Mouse (Mus musculus): ENCODE results near the gene Cfap69.

DNA sequence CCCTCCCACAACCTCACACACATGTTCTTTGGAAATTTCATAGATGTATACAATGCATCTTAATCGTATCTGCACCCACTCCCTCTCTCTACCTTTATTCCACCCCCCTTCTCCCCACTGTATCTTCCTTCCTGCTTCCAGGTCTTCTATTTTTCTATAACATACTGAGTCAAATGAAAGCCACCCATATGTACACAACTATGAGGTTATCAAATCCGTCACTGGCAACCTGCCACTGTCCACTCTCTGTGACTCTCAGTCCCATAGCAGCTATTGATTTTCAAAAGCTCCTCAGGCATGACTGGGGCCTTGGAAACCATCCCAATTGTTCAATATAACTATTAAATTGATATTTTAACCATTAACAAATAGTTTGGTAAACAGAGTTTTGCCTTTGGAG, 6.1 kb downstream of the Cfap69 start:
- TF ChIP-seq CTCF (IDR thresholded peaks at IDR 0.05; ENCODE audit: extremely low read depth, insufficient read length, insufficient replicate concordance, low read depth, low read length) (no peak), POLR2A (IDR thresholded peaks at IDR 0.05; ENCODE audit: low read depth, low read length) (no peak)

Measured in small intestine, adult 2 months (tissue).